Mouse (Mus musculus) hematopoietic multipotent progenitor cell, adult 10-12 weeks (in vitro differentiated cells): ENCODE data around the gene Akr7a5. TPM values are rescaled to one million over a fixed set of nuclear protein-coding genes. Genes with fewer than 3 reads are reported as not detected.

ENCODE experiments used
- polyA plus RNA-seq: library from polyadenylated mRNA; stranded (reverse); fragments of >175 nt; gene quantifications from 2 replicates; pipeline ENCODE4 v1.2.3, GENCODE M21; 2012; ENCODE audit warnings: low replicate concordance

Gene Akr7a5
- polyA plus RNA-seq: 69.0 and 80.2 TPM in 2 replicates

GRCm38 (mm10) chr4:139310171-139310898 lies at the start of gene Akr7a5, which contains the start of gene Pqlc2:
Gene Akr7a5 (plus strand): TSS chr4:139310744.
Gene Pqlc2 (minus strand): TSS chr4:139310708.

GRCm38 (mm10) chr4:139351931-139352711 lies 41.6 kb downstream of the Akr7a5 start, which contains the start of the genes Mrto4, Emc1 and Ubr4:
Gene Mrto4 (minus strand): TSS chr4:139352576.
Gene Emc1 (plus strand): TSS chr4:139352587.
Gene Ubr4 (plus strand): TSS chr4:139352609.

Other genes with a start within 250 kb of the Akr7a5 start
- 0.13 TPM in 1 of 2 replicates, not detected in the other for gene Htr6, start 235.2 kb upstream of the Akr7a5 start, polyA plus RNA-seq
- 2.0 and 6.6 TPM in 2 replicates for gene Nbl1, start 217.8 kb upstream of the Akr7a5 start, polyA plus RNA-seq
- 9.6 and 11.2 TPM in 2 replicates for gene Minos1, start 179.6 kb upstream of the Akr7a5 start, polyA plus RNA-seq
- gene Capzb, start 117.8 kb upstream of the Akr7a5 start, polyA plus RNA-seq: 131 and 179 TPM in 2 replicates
- gene Pqlc2, start within 50 bp of the Akr7a5 start, polyA plus RNA-seq: 23.1 and 27.3 TPM in 2 replicates
- 25.0 and 44.5 TPM in 2 replicates for gene Mrto4, start 41.8 kb downstream of the Akr7a5 start, polyA plus RNA-seq
- 3.6 and 10.7 TPM in 2 replicates for gene Emc1, start 41.8 kb downstream of the Akr7a5 start, polyA plus RNA-seq
- gene Ubr4, start 41.9 kb downstream of the Akr7a5 start, polyA plus RNA-seq: 56.4 and 141 TPM in 2 replicates
- gene Iffo2, start 219.8 kb downstream of the Akr7a5 start, polyA plus RNA-seq: 3.4 and 6.7 TPM in 2 replicates